Mouse (Mus musculus) Patski (cell line): ENCODE results near the gene Fntb. TPM values are rescaled to one million over a fixed set of nuclear protein-coding genes. Genes with fewer than 3 reads are reported as not detected.
A peak's percentile ranks its signal among the peaks of the same experiment; 100 is the strongest.

Source experiments
- ATAC-seq: fragments of 100-300 bp; one replicate; pipeline ENCODE4 v1.8.0; 2021
- CTCF ChIA-PET: fragments of 350-600 bp; sonication (Branson Sonifier 250); formaldehyde crosslinking; loops from one replicate; lab custom pipeline; 2022; ENCODE audit warnings: inconsistent platforms; lab: Charles Lee
- POLR2A ChIA-PET: fragments of 350-600 bp; sonication (Branson Sonifier 250); formaldehyde crosslinking; loops from one replicate; lab custom pipeline; 2022; ENCODE audit warnings: antibody characterized with exemption, inconsistent platforms; lab: Charles Lee
- DNase-seq: peaks from one replicate; pipeline ENCODE4 v3.0.0-alpha.2; 2011; ENCODE audit warnings: low read depth, low spot score
- H3K27me3 ChIP-seq: fragments of 371-371 bp; one replicate; pipeline ENCODE4 v1.5.1; 2021
- CTCF ChIP-seq: fragments of 100-300 bp; IDR thresholded peaks from one replicate; pipeline ENCODE4 v1.5.1; 2021
- in situ Hi-C: fragments of 300-500 bp; cut with MboI; formaldehyde crosslinking; loops from 3 replicates; pipeline ENCODE4 v1.11.1; 2018; ENCODE audit warnings: low pct_unique_long_range_greater_than_20kb, mixed read lengths
- polyA plus RNA-seq: library from polyadenylated mRNA; unstranded; gene quantifications from one replicate; pipeline ENCODE4 v1.2.3, GENCODE M21; 2021

Fntb gene
- 12.9 TPM for polyA plus RNA-seq

DNA sequence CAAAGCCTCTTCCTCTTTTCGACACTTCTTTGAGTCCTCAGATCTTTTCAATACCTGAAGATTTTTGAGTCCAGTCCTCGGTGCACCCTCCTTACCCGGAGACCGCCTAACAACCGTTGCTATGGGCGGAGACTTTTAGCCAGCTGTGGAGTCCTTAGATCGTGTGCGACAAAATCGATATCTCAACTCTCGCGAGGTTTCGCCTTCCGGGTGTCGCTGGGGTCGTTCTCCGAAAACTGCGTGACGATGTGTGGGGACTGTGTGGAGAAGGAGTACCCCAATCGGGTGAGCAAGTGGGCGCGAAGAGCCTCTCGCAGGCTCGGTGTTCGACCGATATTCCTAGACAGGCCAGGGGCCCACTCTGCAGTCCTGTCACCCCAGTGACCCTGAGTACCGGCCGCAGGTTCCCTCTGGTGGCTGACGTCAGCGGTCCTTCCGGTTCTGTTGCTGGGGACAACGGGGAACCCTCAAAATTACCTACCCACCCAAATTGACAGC lies at the start of gene Fntb, which contains the start of gene Churc1:
TSS of gene Fntb (plus strand) at position 236 of the 498 bp plus-strand sequence.
TSS of gene Churc1 (plus strand) at position 185 of the 498 bp plus-strand sequence.
- TF ChIP-seq CTCF = no peak
- in situ Hi-C loops = no loop called here
- H3K27me3 ChIP-seq = peaks cover 5% of the 10 kb centered on the region
- POLR2A ChIA-PET = no interaction called here
- peak; percentile 90 for ATAC-seq
- peak; percentile 79 for DNase-seq
- CTCF ChIA-PET = interaction anchor here (1.0 to 1.5 kb wide), 2 partner anchors 13 to 53 kb away, joined by 3 to 4 read pairs; no protein-coding TSS in a partner anchor

DNA sequence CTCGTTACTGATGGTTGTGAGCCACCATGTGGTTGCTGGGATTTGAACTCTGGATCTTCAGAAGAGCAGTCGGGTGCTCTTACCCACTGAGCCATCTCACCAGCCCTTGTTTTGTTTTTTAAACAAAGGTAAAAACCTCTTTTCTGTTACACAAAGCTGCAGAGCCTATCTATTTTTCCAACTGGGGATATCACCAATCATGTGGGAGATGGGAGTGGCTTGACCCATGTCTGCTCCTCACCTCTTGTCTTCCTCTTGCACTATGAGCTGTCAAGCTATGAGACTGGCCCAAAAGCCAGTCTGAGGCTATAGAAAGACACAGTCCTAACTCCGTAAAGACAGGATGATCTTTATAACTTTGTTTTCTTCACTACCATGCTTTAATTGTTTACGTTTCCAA lies 47.0 kb upstream of the Fntb start:
- no peak for ATAC-seq

DNA sequence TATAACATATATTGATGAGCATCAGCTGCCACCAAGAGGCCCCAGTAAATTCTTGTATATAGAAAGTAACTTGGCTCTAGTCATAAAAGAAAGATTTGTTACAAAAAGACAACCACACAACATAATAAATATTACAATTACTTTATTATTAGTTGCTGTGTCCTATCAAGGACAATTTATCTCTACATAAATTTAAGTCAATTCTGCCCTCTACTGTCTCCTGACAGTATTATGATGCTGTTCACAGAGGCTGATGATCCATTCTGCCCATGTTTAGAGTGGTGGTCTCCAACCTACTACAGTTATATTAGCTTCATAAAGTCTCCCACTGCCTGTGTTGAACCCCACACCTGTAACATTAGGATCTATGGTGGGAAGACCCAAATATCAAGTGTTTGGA lies 44.8 kb upstream of the Fntb start:
- POLR2A ChIA-PET = no interaction called here

More for the DNA sequence above, 47.0 kb upstream of the Fntb start:
- in situ Hi-C loops = no loop called here
- TF ChIP-seq CTCF = no peak
- no peak for DNase-seq
- ChIA-PET CTCF (no interaction called here), POLR2A (no interaction called here)
- peaks cover 12% of the 10 kb centered on the region for H3K27me3 ChIP-seq

DNA sequence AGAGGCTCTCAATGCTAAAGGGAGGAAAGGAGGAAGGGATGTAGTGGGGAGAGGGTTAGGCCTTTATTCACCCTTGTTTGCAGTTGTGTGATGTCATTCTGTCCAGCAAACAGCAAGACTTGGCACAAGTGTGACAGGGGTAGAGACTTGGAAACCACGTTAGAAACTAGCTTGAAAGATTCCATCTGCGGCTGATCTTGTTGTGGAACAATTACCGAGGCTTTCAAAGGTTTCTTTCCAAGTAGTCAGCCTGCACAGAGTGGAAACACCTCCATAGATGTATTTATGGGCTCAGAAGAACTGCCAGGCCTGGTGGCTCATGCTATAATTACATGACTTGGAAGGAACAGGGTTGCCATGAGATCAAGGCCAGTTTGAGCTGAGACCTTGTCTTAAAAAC lies 43.4 kb upstream of the Fntb start:
- no peak for TF ChIP-seq CTCF
- ChIA-PET CTCF (interaction anchor here (1.7 kb wide), 1 partner anchor 28 kb away, joined by 3 read pairs; no protein-coding TSS in a partner anchor), POLR2A (no interaction called here)
- in situ Hi-C loops = loop anchor here (5.0 kb wide), 1 partner anchor 240 kb away; no protein-coding TSS in a partner anchor
- DNase-seq (no peak), ATAC-seq (no peak)
- peaks cover 3% of the 10 kb centered on the region for H3K27me3 ChIP-seq

More for the DNA sequence above, 44.8 kb upstream of the Fntb start:
- H3K27me3 ChIP-seq = peaks cover 3% of the 10 kb centered on the region
- ATAC-seq (no peak), DNase-seq (no peak)
- TF ChIP-seq CTCF = peak; percentile 38
- CTCF ChIA-PET = interaction anchor here (1.7 kb wide), 1 partner anchor 29 kb away, joined by 3 read pairs; no protein-coding TSS in a partner anchor
- in situ Hi-C loops = loop anchor here (5.0 kb wide), 1 partner anchor 238 kb away; no protein-coding TSS in a partner anchor

DNA sequence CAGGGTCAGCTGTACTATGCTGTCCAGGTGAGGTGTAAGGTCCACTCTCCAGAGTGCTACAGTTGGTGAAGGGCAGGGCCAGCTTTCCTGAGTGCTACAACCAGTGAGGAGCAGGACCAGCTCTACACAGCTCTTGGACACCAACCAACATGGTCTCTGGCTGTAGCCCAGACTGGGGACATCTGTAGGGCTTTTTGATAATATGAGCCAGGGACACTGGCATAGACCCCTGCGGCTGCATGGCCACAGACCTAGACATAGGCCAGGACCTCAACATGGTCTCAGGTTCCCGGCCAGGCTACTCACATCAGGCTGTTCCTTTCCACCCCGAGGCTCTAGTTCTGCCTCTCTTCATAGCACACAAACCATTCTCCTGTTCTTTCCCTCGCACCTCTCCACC lies 37.4 kb upstream of the Fntb start:
- CTCF ChIA-PET = no interaction called here
- DNase-seq (no peak), ATAC-seq (no peak)
- POLR2A ChIA-PET = no interaction called here
- H3K27me3 ChIP-seq = peaks cover 3% of the 10 kb centered on the region
- TF ChIP-seq CTCF = no peak
- in situ Hi-C loops = no loop called here

DNA sequence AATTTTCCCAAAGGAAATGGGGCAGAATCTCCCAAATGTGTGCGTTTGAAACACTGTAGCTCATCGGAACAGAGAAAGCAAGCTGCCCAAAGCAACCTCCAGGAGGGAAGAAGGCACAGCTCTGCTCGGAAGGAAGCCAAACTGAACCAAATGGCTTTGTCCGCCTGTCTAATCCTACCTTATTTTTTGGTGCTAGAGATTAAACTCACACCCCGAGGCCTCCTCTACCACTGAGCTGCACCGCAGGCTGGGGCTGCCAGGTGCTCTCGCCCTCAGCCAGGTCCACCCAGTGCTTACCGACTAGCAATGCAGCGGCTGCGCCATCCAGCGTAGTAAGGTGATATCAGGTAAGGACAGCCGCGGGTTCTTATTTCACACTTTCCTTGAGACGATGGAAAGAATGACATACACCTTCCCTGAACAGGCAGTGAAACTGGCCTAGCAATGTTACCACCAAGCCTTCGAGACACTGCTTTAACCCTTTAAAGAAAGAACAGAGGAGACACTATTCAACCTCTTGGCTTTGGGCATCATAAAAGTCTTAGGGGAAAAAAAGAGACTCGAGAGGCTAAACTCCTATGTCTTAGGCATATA lies 14.4 kb upstream of the Fntb start:
- ChIA-PET CTCF (interaction anchor here (1.2 kb wide), 1 partner anchor 12 kb away, joined by 3 read pairs; no protein-coding TSS in a partner anchor), POLR2A (no interaction called here)
- TF ChIP-seq CTCF = no peak
- no peak for DNase-seq
- ATAC-seq = no peak
- in situ Hi-C loops = no loop called here
- H3K27me3 ChIP-seq = peaks cover 4% of the 10 kb centered on the region

DNA sequence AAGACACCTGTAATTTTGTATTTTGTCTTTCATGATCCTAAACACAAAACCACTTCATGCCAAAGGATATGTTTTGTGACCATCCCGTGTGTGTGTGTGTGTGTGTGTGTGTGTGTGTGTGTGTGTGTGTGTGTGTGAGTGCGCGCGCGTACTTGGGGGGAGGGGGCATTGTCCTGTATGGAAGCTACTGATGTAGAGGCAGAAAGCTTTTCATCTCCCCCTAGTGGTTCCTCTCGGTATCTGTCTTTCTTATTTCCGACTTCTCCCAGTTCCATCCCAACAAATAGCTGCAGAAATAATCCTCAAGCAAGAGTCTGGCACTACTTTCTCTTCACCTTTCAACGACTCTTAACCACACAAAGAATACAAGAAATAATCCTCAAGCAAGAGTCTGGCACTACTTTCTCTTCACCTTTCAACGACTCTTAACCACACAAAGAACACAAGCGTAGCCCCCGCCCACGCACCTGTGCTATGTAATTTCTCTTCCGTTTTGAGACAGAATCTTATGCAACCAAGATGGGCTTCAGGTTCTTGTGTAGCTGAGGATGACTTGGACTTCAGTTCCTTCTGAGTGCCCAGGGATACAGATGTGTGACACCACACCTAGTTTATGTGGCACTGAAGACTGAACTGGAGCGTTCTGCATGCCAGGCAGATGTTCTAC lies 12.6 kb upstream of the Fntb start:
- TF ChIP-seq CTCF = peak; percentile 59
- POLR2A ChIA-PET = interaction anchor here (0.9 kb wide), 1 partner anchor 10 kb away, joined by 3 read pairs; no protein-coding TSS in a partner anchor
- CTCF ChIA-PET = interaction anchor here (0.8 to 1.3 kb wide), 7 partner anchors 9 to 103 kb away, joined by 3 to 5 read pairs (median 4); partner anchors contain the start of genes Churc1 and Fntb
- DNase-seq (no peak), ATAC-seq (no peak)
- in situ Hi-C loops = no loop called here
- H3K27me3 ChIP-seq = peaks cover 4% of the 10 kb centered on the region

DNA sequence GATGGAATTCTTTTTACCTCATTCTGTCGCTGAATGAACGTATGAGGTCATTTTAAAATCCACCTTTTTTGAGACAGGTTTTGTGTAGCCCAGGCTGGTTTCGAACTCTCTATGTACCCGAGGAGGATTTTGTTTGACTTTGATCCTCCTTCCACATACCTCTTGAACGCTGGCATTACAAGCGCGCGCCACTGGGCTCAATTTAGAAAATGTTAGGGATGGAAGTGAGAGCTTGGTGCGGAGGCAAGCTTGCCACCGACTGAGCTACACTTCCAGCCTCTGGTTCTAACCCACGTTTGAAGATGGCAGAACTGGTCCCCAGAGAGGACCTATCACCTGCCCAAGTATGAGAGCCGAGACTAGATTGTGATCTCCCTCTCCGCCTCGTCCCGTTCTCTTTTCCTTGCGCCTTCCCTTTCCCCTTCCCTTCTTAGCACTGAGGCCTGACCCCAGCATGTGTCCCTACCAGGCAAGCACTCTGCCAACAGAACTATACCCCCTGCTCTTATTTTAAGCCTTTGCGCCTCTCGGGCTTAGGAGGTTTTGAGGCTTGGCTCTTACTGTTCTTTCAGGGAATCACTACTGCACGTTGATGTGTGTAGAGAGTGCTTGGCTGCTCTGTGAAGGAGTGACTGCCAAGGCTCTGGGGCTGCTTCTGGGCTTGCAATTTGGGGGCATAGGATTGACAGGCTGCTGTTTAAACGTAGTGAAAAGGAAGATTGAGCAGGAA lies 677 bp downstream of the Fntb start:
- POLR2A ChIA-PET = no interaction called here
- in situ Hi-C loops = no loop called here
- peaks cover 5% of the 10 kb centered on the region for H3K27me3 ChIP-seq
- ATAC-seq (no peak), DNase-seq (no peak)
- no peak for TF ChIP-seq CTCF
- CTCF ChIA-PET = interaction anchor here (1.5 kb wide), 1 partner anchor 54 kb away, joined by 3 read pairs; no protein-coding TSS in a partner anchor

DNA sequence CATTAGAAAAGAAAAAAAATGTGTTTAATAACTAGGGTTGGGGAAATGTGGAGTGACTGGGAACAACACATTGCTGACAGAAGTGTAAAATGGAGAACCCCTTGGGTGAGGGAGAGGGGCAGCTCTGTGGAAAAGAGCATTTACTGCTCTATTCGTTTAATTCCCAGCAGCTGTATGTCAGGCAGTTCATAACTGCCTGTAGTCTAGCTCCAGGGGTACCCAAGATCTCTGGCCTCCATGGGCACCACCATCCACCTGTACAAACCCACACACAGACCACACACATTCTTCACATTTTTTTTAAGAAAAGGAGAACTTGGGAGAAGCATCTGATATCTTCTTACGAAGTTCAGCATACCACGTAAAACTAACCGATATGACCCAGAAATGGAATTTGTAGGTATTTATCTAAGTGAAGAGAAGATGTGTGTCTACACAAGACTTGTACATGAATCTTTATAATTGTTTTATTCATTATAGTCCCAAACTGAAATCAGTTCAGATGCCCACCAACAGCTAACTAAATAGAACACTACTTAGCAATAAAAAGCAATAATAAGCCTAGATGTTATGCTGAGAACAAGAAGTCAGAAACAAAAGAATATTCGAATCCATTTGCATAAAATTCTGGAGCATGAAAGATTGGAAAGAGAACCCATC lies 5.6 kb downstream of the Fntb start:
- ChIA-PET POLR2A (no interaction called here), CTCF (no interaction called here)
- DNase-seq = no peak
- in situ Hi-C loops = no loop called here
- no peak for ATAC-seq
- TF ChIP-seq CTCF = no peak
- no peaks in the 10 kb centered on the region for H3K27me3 ChIP-seq

DNA sequence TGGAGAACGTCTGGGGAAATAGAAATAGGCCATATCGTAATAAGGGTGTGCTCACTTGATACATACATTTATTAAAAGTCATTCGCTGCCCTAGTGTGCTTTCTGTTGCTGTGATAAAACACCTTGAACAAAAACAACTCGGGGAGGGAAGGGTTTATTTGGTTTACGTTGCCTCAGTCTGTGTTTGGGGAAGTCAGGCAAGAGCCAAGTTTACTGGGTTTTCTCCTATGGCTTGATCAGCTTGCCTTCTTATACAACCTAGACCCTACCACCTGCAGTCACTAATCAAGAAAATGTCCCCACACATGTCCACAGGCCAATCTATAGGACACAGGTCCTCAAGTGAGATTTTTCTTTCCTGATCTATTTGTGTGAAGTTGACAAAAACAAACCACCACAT lies 6.2 kb downstream of the Fntb start:
- DNase-seq (no peak), ATAC-seq (no peak)
- ChIA-PET POLR2A (no interaction called here), CTCF (no interaction called here)
- H3K27me3 ChIP-seq = no peaks in the 10 kb centered on the region
- in situ Hi-C loops = no loop called here
- TF ChIP-seq CTCF = no peak
